Mouse (Mus musculus): ENCODE measurements around the gene Bmi1. TPM values are rescaled to one million over a fixed set of nuclear protein-coding genes. Genes with fewer than 3 reads are reported as not detected.

Gene Bmi1
- 16.6 and 18.3 TPM in 2 replicates for polyA plus RNA-seq (2015; fragmentation: Nextera tagmentation; extraction: Ambion mirVana)

- Histone ChIP-seq H3K4me1 (peaks cover 26% of the 10 kb centered on the region), H3K27me3 (peaks cover 18% of the 10 kb centered on the region), H3K9ac (peak within 1 kb of the TSS; percentile 82), H3K36me3 (no peaks in the 10 kb centered on the region), H3K4me3 (peak within 1 kb of the TSS; percentile 75), H3K27ac (peak within 1 kb of the TSS; percentile 94), H3K9me3 (no peaks in the 10 kb centered on the region), H3K4me2 (peak within 1 kb of the TSS; percentile 76)
- under 1% methylated on average over 54 of the region's 77 CpGs for WGBS
- ATAC-seq (ENCODE audit: insufficient number of reproducible peaks, low FRiP score, low TSS enrichment, low read depth), result peak; percentile 79
Observed at GRCm38 (mm10) chr2:18676936-18677491, at the start of gene Bmi1. TSS of gene Bmi1 (plus strand) at chr2:18677018.

- Histone ChIP-seq H3K36me3 (no peaks in the 10 kb centered on the region), H3K4me1 (no peaks in the 10 kb centered on the region), H3K4me3 (no peak overlapping the region), H3K27ac (no peak overlapping the region), H3K4me2 (no peak overlapping the region), H3K27me3 (no peaks in the 10 kb centered on the region), H3K9ac (no peak overlapping the region), H3K9me3 (no peaks in the 10 kb centered on the region)
- WGBS, result 74% methylated on average over 5 of the region's 5 CpGs
- no peak for ATAC-seq (ENCODE audit: insufficient number of reproducible peaks, low FRiP score, low TSS enrichment, low read depth)
Observed at GRCm38 (mm10) chr2:18630547-18630946, 46.3 kb upstream of the Bmi1 start.

GRCm38 (mm10) chr2:18635052-18635451 is 41.8 kb upstream of the Bmi1 start:
- Histone ChIP-seq H3K27me3 (no peaks in the 10 kb centered on the region), H3K4me2 (no peak overlapping the region), H3K9me3 (no peaks in the 10 kb centered on the region), H3K4me3 (no peak overlapping the region), H3K9ac (no peak overlapping the region), H3K36me3 (no peaks in the 10 kb centered on the region), H3K4me1 (no peaks in the 10 kb centered on the region), H3K27ac (no peak overlapping the region)
- WGBS, result 70% methylated on average over 8 of the region's 8 CpGs
- ATAC-seq (ENCODE audit: insufficient number of reproducible peaks, low FRiP score, low TSS enrichment, low read depth), result no peak

GRCm38 (mm10) chr2:18648563-18648962 is 28.3 kb upstream of the Bmi1 start:
- 83% methylated on average over 4 of the region's 4 CpGs for WGBS

GRCm38 (mm10) chr2:18654821-18655220 is 22.0 kb upstream of the Bmi1 start:
- Histone ChIP-seq H3K9ac (no peak overlapping the region), H3K27ac (no peak overlapping the region), H3K27me3 (no peaks in the 10 kb centered on the region), H3K4me2 (no peak overlapping the region), H3K36me3 (no peaks in the 10 kb centered on the region), H3K4me3 (no peak overlapping the region), H3K9me3 (no peaks in the 10 kb centered on the region), H3K4me1 (no peaks in the 10 kb centered on the region)
- 55% methylated on average over 5 of the region's 5 CpGs for WGBS
- ATAC-seq (ENCODE audit: insufficient number of reproducible peaks, low FRiP score, low TSS enrichment, low read depth), result no peak

More at GRCm38 (mm10) chr2:18648563-18648962, 28.3 kb upstream of the Bmi1 start:
- no peaks in the 10 kb centered on the region for H3K27me3 ChIP-seq
- H3K9me3 ChIP-seq, result no peaks in the 10 kb centered on the region
- H3K4me1 ChIP-seq, result no peaks in the 10 kb centered on the region
- no peaks in the 10 kb centered on the region for H3K36me3 ChIP-seq
- H3K27ac ChIP-seq, result no peak overlapping the region
- no peak overlapping the region for H3K9ac ChIP-seq
- no peak overlapping the region for H3K4me2 ChIP-seq
- no peak for ATAC-seq (ENCODE audit: insufficient number of reproducible peaks, low FRiP score, low TSS enrichment, low read depth)
- no peak overlapping the region for H3K4me3 ChIP-seq

GRCm38 (mm10) chr2:18664003-18664402 is 12.8 kb upstream of the Bmi1 start:
- Histone ChIP-seq H3K9me3 (no peaks in the 10 kb centered on the region), H3K9ac (no peak overlapping the region), H3K27ac (no peak overlapping the region), H3K4me2 (no peak overlapping the region), H3K27me3 (no peaks in the 10 kb centered on the region), H3K36me3 (no peaks in the 10 kb centered on the region), H3K4me3 (no peak overlapping the region), H3K4me1 (no peaks in the 10 kb centered on the region)
- WGBS, result 84% methylated on average over 3 of the region's 3 CpGs
- ATAC-seq (ENCODE audit: insufficient number of reproducible peaks, low FRiP score, low TSS enrichment, low read depth), result no peak

GRCm38 (mm10) chr2:18671041-18671440 is 5.8 kb upstream of the Bmi1 start:
- 44% methylated on average over 6 of the region's 6 CpGs for WGBS
- Histone ChIP-seq H3K27ac (no peak overlapping the region), H3K4me2 (no peak overlapping the region), H3K36me3 (no peaks in the 10 kb centered on the region), H3K9me3 (no peaks in the 10 kb centered on the region), H3K27me3 (no peaks in the 10 kb centered on the region), H3K4me1 (peaks cover 5% of the 10 kb centered on the region; the same call in 1 of the 2 replicates), H3K4me3 (no peak overlapping the region), H3K9ac (no peak overlapping the region)
- ATAC-seq (ENCODE audit: insufficient number of reproducible peaks, low FRiP score, low TSS enrichment, low read depth), result no peak

- under 1% methylated on average over 89 of the region's 91 CpGs for WGBS
- H3K9ac ChIP-seq, result peak within 1 kb of the TSS; percentile 96
- H3K27ac ChIP-seq, result peak within 1 kb of the TSS; percentile 96
- H3K27me3 ChIP-seq, result no peaks in the 10 kb centered on the region
- peak within 1 kb of the TSS; percentile 66 for H3K4me2 ChIP-seq
- no peaks in the 10 kb centered on the region for H3K36me3 ChIP-seq
- H3K9me3 ChIP-seq, result no peaks in the 10 kb centered on the region
- peak; percentile 88 for ATAC-seq (ENCODE audit: insufficient number of reproducible peaks, low FRiP score, low TSS enrichment, low read depth)
- peak within 1 kb of the TSS; percentile 89 for H3K4me3 ChIP-seq
- H3K4me1 ChIP-seq, result peaks cover 8% of the 10 kb centered on the region; the same call in 1 of the 2 replicates
Observed at GRCm38 (mm10) chr2:18672133-18672765, 4.6 kb upstream of the Bmi1 start, which contains the start of gene Commd3. TSS of gene Commd3 (plus strand) at chr2:18672384.

GRCm38 (mm10) chr2:18672766-18673164 is 4.1 kb upstream of the Bmi1 start:
- Histone ChIP-seq H3K9me3 (no peaks in the 10 kb centered on the region), H3K36me3 (no peaks in the 10 kb centered on the region), H3K4me2 (peak overlapping the region; percentile 66), H3K4me3 (peak overlapping the region; percentile 89), H3K27ac (peak overlapping the region; percentile 96), H3K9ac (peak overlapping the region; percentile 96), H3K4me1 (peaks cover 8% of the 10 kb centered on the region; the same call in 1 of the 2 replicates), H3K27me3 (no peaks in the 10 kb centered on the region)
- ATAC-seq (ENCODE audit: insufficient number of reproducible peaks, low FRiP score, low TSS enrichment, low read depth), result no peak
- under 1% methylated on average over 11 of the region's 11 CpGs for WGBS

GRCm38 (mm10) chr2:18673766-18674165 is 3.1 kb upstream of the Bmi1 start:
- Histone ChIP-seq H3K27ac (no peak overlapping the region), H3K9me3 (no peaks in the 10 kb centered on the region), H3K9ac (no peak overlapping the region), H3K27me3 (peaks cover 4% of the 10 kb centered on the region), H3K4me3 (no peak overlapping the region), H3K36me3 (no peaks in the 10 kb centered on the region), H3K4me1 (peaks cover 15% of the 10 kb centered on the region; the same call in 1 of the 2 replicates), H3K4me2 (no peak overlapping the region; the same call in 1 of the 2 replicates)
- no peak for ATAC-seq (ENCODE audit: insufficient number of reproducible peaks, low FRiP score, low TSS enrichment, low read depth)
- 55% methylated on average over 4 of the region's 4 CpGs for WGBS

GRCm38 (mm10) chr2:18674193-18674902 is 2.5 kb upstream of the Bmi1 start:
- no peak for ATAC-seq (ENCODE audit: insufficient number of reproducible peaks, low FRiP score, low TSS enrichment, low read depth)
- H3K27ac ChIP-seq, result no peak overlapping the region
- no peak overlapping the region for H3K4me3 ChIP-seq
- peaks cover 9% of the 10 kb centered on the region for H3K27me3 ChIP-seq
- H3K4me1 ChIP-seq, result peaks cover 15% of the 10 kb centered on the region; the same call in 1 of the 2 replicates
- H3K9ac ChIP-seq, result no peak overlapping the region
- H3K36me3 ChIP-seq, result no peaks in the 10 kb centered on the region
- WGBS, result 77% methylated on average over 4 of the region's 4 CpGs
- H3K9me3 ChIP-seq, result no peaks in the 10 kb centered on the region
- H3K4me2 ChIP-seq, result no peak overlapping the region

All from limb, embryonic 15.5 days (tissue).